Mouse (Mus musculus) testis, adult 2 months (tissue): Measurements from ENCODE around the gene Agrp. TPM values are rescaled to one million over a fixed set of nuclear protein-coding genes. Genes with fewer than 3 reads are reported as not detected.

ENCODE experiments used
- H3K27ac ChIP-seq: fragments of 200-500 bp; 2 replicates; pipeline ENCODE4 v1.5.1; 2012; ENCODE audit warnings: low read depth, low read length; ENCODE audit not compliant: control insufficient read depth, insufficient read depth
- H3K27me3 ChIP-seq: fragments of 200-500 bp; 2 replicates; pipeline ENCODE4 v1.6.1; 2012; ENCODE audit warnings: mild to moderate bottlenecking, low read length, moderate library complexity; ENCODE audit not compliant: control insufficient read depth, insufficient read depth
- H3K36me3 ChIP-seq: fragments of 200-500 bp; 2 replicates; pipeline ENCODE4 v1.6.1; 2012; ENCODE audit warnings: mild to moderate bottlenecking, low read length; ENCODE audit not compliant: control insufficient read depth, insufficient read depth
- H3K4me1 ChIP-seq: fragments of 200-500 bp; 2 replicates; pipeline ENCODE4 v1.6.1; 2012; ENCODE audit warnings: low read length; ENCODE audit not compliant: control insufficient read depth, insufficient read depth
- H3K4me3 ChIP-seq: fragments of 200-500 bp; 2 replicates; pipeline ENCODE4 v1.5.1; 2012; ENCODE audit warnings: low read depth, mild to moderate bottlenecking, low read length, moderate library complexity, mixed read lengths; ENCODE audit not compliant: control insufficient read depth
- CTCF ChIP-seq: fragments of 200-500 bp; IDR thresholded peaks from 2 replicates; pipeline ENCODE4 v1.5.1; 2012; ENCODE audit warnings: low read depth, mild to moderate bottlenecking, inconsistent platforms, low read length, moderate library complexity; ENCODE audit not compliant: control insufficient read depth, insufficient read depth, insufficient replicate concordance
- POLR2A ChIP-seq: fragments of 200-500 bp; IDR thresholded peaks from 2 replicates; pipeline ENCODE4 v1.6.1; 2012; ENCODE audit warnings: low read depth, mild to moderate bottlenecking, inconsistent platforms, low read length, moderate library complexity; ENCODE audit not compliant: control insufficient read depth
- polyA plus RNA-seq: library from polyadenylated mRNA; depleted of rRNA; stranded (reverse); fragments of >200 nt; gene quantifications from 2 replicates; pipeline ENCODE4 v1.2.3, GENCODE M21; 2012

Gene Agrp
- polyA plus RNA-seq, 1 experiment: not detected

DNA sequence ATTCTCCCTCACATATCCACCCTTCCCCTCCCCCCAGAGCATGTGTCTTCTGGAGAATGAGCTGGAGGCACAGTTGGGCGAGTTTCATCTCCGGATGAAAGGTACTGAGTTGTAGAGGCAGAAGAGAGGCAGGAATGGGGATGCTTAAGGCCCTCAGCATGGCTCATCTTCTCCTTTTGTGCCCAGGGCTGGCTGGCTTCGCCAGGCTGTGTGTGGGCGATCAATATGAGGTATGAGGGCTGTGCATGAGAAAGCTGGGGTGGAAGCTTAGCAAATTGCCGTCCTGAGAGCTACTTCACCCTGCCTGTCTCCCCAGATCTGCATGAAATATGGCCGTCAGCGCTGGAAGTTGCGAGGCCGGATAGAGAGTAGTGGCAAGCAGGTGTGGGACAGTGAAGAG is 21.3 kb downstream of the Agrp start:
- H3K27me3 ChIP-seq: no peaks in the 10 kb centered on the region

DNA sequence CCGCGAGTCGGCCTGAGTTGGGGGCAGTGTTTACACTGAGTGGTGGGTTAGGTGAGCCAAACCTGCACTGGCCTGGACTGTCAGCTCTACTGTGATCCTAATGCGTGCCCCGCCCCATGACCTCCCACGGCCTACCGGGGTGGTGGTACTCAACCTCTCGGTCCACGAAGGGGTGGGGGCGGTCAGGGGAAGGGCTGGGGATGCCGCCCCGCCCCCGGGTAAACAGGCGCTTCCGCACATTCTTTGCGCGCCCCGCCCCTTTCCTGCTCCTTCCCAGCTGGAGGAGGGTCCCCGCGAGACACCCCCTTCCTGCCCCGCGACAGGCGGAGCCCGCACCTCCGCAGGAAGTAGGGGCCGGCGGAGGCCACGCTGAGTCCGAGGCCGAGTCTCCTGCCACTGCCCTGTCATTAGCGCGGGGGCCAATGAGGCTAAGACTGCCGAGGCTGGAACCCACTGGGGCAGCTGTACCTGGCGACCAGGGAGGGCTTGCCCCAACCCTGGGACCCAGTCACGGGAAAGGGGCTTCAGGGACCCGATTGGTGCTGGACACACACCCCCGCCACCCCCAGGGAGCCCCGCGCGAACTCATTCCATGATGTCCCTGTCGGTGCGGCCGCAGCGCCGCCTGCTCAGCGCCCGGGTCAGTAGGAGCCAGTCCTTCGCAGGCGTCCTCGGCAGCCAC is 23.2 kb downstream of the Agrp start:
- Histone ChIP-seq H3K36me3 (no peaks in the 10 kb centered on the region), H3K4me3 (peak overlapping the region; percentile 87), H3K4me1 (peaks cover 15% of the 10 kb centered on the region), H3K27me3 (no peaks in the 10 kb centered on the region), H3K27ac (no peak overlapping the region)
- TF ChIP-seq CTCF: no peak
- TF ChIP-seq POLR2A: no peak

More for the DNA sequence above, 21.3 kb downstream of the Agrp start:
- H3K4me1 ChIP-seq: peaks cover 15% of the 10 kb centered on the region
- no peaks in the 10 kb centered on the region for H3K36me3 ChIP-seq
- TF ChIP-seq POLR2A (no peak), CTCF (no peak)
- H3K4me3 ChIP-seq: no peak overlapping the region
- no peak overlapping the region for H3K27ac ChIP-seq

DNA sequence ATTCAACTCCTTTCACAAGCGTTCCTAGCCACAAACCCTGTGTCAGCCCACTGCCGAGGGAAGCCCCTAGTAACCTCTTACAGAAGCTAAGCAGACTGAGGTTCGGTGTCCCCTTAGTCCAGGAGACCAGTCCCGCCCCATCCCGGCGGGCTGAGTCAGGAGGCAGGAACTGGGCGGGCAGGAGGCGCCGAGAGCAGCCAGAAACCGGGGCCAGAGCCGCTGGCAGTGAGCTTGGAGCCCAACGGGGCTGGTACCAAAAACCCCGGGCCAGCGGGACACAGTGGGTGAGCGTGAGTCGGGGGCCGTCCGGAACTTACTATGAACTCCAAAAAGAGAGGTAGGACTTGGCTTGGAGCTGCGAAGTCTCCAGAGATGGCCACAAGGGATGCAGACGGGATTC is 24.2 kb downstream of the Agrp start:
- H3K4me3 ChIP-seq: peak overlapping the region; percentile 87
- no peaks in the 10 kb centered on the region for H3K36me3 ChIP-seq
- no peaks in the 10 kb centered on the region for H3K27me3 ChIP-seq
- peaks cover 15% of the 10 kb centered on the region for H3K4me1 ChIP-seq
- TF ChIP-seq POLR2A: no peak
- TF ChIP-seq CTCF: no peak
- no peak overlapping the region for H3K27ac ChIP-seq

DNA sequence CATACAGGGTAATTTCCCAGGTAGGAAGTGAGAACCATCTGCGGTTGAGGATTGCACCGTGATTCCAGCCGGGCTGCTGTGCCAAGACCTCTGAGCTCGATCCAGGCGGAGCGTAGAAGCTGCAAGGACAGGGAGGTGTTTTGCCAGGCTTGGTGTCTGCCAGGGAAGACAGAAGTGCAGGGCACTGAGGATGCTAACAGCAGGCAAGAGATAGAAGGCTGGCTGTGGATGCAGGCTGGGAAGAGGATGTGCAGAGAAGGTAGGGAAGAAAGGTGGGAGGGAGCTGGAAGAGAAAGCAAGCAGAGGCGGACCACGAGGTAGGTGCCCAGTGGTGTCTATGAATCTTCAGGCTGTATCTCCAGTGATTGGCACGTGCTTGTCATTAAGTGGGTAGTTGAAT is 25.4 kb downstream of the Agrp start:
- TF ChIP-seq POLR2A: no peak
- TF ChIP-seq CTCF: no peak

DNA sequence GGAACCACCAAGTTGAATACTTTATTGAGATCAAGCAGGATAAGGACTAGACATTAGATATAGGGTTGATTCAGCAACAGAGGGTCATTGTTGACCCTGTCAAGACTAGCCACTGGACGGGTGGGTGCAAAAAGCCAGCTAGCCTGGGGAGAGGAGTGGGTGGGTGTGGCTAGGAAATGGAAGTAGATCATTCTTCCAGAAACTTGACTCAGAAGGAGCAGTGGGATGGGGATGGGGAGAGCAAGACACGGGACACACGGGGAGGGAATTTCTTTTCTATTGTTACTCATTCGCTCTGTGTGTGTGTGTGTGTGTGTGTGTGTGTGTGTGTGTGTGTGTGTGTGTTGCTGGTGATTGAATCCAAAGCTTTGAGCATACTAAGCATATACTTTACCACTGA is 27.4 kb downstream of the Agrp start:
- H3K4me3 ChIP-seq: no peak overlapping the region
- no peaks in the 10 kb centered on the region for H3K27me3 ChIP-seq
- no peak for TF ChIP-seq POLR2A
- TF ChIP-seq CTCF: no peak
- H3K36me3 ChIP-seq: no peaks in the 10 kb centered on the region
- peaks cover 30% of the 10 kb centered on the region for H3K4me1 ChIP-seq
- no peak overlapping the region for H3K27ac ChIP-seq

More for the DNA sequence above, 25.4 kb downstream of the Agrp start:
- H3K27ac ChIP-seq: no peak overlapping the region
- no peaks in the 10 kb centered on the region for H3K27me3 ChIP-seq
- no peaks in the 10 kb centered on the region for H3K36me3 ChIP-seq
- peaks cover 22% of the 10 kb centered on the region for H3K4me1 ChIP-seq
- H3K4me3 ChIP-seq: no peak overlapping the region

DNA sequence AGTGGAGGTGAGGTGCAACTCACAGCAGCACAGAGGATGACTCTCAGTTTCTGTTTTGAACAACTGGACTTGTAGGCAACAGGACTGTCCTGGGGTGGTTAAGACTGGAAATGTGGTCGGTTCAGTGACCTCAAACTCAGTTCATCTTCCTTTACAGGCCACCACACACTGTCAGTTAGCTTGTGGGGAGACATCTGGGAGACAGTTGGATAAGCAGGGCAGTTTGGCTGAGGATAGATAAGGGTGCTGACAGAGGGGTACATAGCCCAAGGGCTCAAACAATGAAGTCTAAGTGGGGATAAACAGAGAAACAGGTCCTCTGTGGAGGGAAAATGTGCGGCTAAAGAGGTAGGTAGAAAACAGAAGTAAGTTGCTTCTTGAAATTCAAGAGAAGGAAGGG is 27.8 kb downstream of the Agrp start:
- H3K27me3 ChIP-seq: no peaks in the 10 kb centered on the region
- no peaks in the 10 kb centered on the region for H3K36me3 ChIP-seq
- peaks cover 27% of the 10 kb centered on the region for H3K4me1 ChIP-seq
- H3K4me3 ChIP-seq: no peak overlapping the region
- H3K27ac ChIP-seq: no peak overlapping the region
- TF ChIP-seq CTCF (no peak), POLR2A (no peak)

- Histone ChIP-seq H3K27ac (no peak overlapping the region), H3K4me3 (no peak overlapping the region), H3K27me3 (no peaks in the 10 kb centered on the region), H3K36me3 (no peaks in the 10 kb centered on the region), H3K4me1 (peaks cover 16% of the 10 kb centered on the region)
- TF ChIP-seq CTCF (no peak), POLR2A (no peak)
These were observed 29.5 kb downstream of the Agrp start for GRCm38 (mm10) chr8:105607684-105608083.
